Mouse (Mus musculus): ENCODE measurements around the gene Ing2.

GRCm38 (mm10) chr8:47706746-47707145 is 31.4 kb upstream of the Ing2 start:
- TF ChIP-seq POLR2A (IDR thresholded peaks at IDR 0.05; ENCODE audit: insufficient read depth, low read depth, low read length) (no peak), CTCF (IDR thresholded peaks at IDR 0.05) (no peak)

All from heart, adult 2 months (tissue).